Mouse (Mus musculus): Measurements from ENCODE around the gene Psmb5.

DNA sequence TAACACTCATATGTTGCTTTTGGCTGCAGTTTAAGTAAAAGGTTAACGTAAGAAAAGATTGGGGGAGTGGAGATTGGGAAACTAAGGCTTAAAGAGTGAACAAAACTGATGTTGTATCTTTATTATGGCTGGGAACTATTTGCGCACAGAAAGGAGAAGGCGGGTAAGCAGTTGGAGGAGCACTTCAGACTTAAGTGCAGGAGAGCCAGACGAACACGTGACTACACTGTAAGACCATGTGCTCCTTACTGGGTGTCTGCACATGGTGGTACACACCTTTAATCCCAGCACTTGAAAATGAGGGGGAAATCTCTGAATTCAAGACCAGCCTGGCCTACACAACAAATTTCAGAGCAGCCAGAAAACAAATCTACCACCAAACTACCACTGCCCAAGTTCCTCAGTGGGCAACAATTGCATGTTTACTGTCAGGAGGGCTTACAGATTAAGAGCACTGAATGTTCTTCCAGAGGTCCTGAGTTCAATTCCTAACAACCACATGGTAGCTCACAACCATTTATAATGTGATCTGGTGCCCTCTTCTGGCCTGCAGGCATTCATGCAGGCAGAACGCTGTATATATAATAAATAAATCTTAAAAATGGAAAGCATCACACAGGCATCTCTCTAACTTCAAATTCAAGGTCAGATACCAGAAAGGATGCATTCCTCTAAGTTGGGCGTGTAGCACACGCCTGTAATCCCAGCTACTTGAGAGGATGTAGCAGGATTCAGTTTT lies 29.2 kb upstream of the Psmb5 start:
- TF ChIP-seq CTCF (IDR thresholded peaks at IDR 0.05; ENCODE audit: borderline replicate concordance, extremely low read depth, insufficient read depth, insufficient read length) (no peak), POLR2A (IDR thresholded peaks at IDR 0.05; ENCODE audit: borderline replicate concordance, extremely low read depth, insufficient read depth, insufficient read length, poor library complexity, severe bottlenecking) (no peak)
